Mouse (Mus musculus) neural tube, embryonic 13.5 days (tissue): Measurements from ENCODE around the gene Auts2. TPM values are rescaled to one million over a fixed set of nuclear protein-coding genes. Genes with fewer than 3 reads are reported as not detected.
A peak's percentile ranks its signal among the peaks of the same experiment; 100 is the strongest.

Experiments
- ATAC-seq: fragments of 200-750 bp; cut with Nextera tagmentation; 2 replicates; pipeline ENCODE4 v1.8.0; 2017; ENCODE audit warnings: low read depth, mild to moderate bottlenecking, moderate TSS enrichment, moderate library complexity
- H3K27ac ChIP-seq: fragments of 300-500 bp; sonication (generic); replicated peaks from 2 replicates; pipeline ENCODE4 v1.5.1; 2015; ENCODE audit warnings: moderate library complexity, mild to moderate bottlenecking, inconsistent platforms
- H3K27me3 ChIP-seq: fragments of 300-500 bp; sonication (generic); 2 replicates; pipeline ENCODE4 v1.6.1; 2015; ENCODE audit warnings: mild to moderate bottlenecking, inconsistent platforms
- H3K36me3 ChIP-seq: fragments of 300-500 bp; sonication (generic); 2 replicates; pipeline ENCODE4 v1.6.1; 2015; ENCODE audit warnings: mild to moderate bottlenecking, inconsistent platforms
- H3K4me1 ChIP-seq: fragments of 300-500 bp; sonication (generic); replicated peaks from 2 replicates; pipeline ENCODE4 v1.6.1; 2015; ENCODE audit warnings: inconsistent platforms
- H3K4me2 ChIP-seq: fragments of 300-500 bp; sonication (generic); 2 replicates; pipeline ENCODE4 v1.6.1; 2015; ENCODE audit warnings: inconsistent platforms, mild to moderate bottlenecking, moderate library complexity
- H3K4me3 ChIP-seq: fragments of 300-500 bp; sonication (generic); 2 replicates; pipeline ENCODE4 v1.5.1; 2015; ENCODE audit warnings: mild to moderate bottlenecking, inconsistent platforms
- H3K9ac ChIP-seq: fragments of 300-500 bp; sonication (generic); 2 replicates; pipeline ENCODE4 v1.6.1; 2015; ENCODE audit warnings: moderate library complexity, mild to moderate bottlenecking, inconsistent platforms
- H3K9me3 ChIP-seq: fragments of 300-500 bp; sonication (generic); 2 replicates; pipeline ENCODE4 v1.6.1; 2016; ENCODE audit warnings: inconsistent platforms
- WGBS: fragments of 180-500 bp; shearing (Covaris S2); methylation state at CpG from one replicate; pipeline ENCODE4 v1.1.7; 2015; 5-methylcytosine and 5-hydroxymethylcytosine counted together
- polyA plus RNA-seq: library from polyadenylated mRNA; unstranded; fragments of >200 nt; fragmentation: Nextera tagmentation; extraction: Ambion mirVana; gene quantifications from 2 replicates; pipeline ENCODE4 v1.2.1, GENCODE M21; 2015

The Auts2 gene
- polyA plus RNA-seq, 1 experiment from 2014 or later: 72.6 TPM

DNA sequence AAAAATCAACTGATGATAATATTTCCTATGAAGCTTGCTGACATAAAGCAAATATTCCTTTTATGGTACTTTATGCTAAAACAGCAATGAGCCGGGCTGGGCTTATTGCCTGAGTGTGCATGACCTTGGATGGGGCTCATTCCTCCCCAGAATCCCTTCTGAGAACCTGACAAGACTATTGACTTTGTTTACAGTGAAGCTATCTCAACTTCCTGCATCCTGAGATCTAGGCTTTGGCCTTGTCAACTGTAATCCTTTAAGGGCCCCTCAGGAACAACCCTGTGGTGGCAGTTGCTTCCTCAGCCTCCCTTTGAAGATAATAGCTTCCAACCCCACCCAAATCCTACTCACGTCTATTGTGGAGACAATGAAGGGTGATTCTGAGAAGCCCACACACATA, 792.8 kb downstream of the Auts2 start:
- Histone ChIP-seq H3K27ac (no peak overlapping the region), H3K4me3 (no peak overlapping the region), H3K27me3 (no peaks in the 10 kb centered on the region), H3K36me3 (no peaks in the 10 kb centered on the region), H3K9me3 (no peaks in the 10 kb centered on the region), H3K4me2 (no peak overlapping the region), H3K9ac (no peak overlapping the region), H3K4me1 (peaks cover 13% of the 10 kb centered on the region; the same call in 1 of the 2 replicates)
- ATAC-seq: no peak
- 61% methylated on average over 2 of the region's 2 CpGs for WGBS

DNA sequence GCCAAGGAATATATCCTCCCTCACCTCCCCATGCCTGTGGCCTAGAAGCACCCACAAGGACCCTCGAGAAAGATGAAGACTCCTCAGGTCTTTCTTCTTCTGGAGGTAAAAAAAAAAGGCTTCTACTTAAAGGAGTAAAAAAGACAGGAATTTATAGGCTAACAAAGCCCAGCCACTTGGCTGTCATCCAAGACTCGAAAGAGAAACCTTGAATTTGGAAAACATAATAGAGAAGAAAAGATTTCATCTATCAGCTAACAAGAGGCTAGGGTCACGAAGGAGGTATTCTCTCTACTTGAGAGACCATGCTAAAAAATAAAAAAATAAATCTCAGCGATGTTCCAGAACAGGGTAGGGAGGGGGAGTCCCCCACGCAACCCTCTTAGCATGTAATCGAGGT, 793.9 kb downstream of the Auts2 start:
- Histone ChIP-seq H3K27me3 (no peaks in the 10 kb centered on the region), H3K36me3 (no peaks in the 10 kb centered on the region), H3K4me1 (peaks cover 13% of the 10 kb centered on the region; the same call in 1 of the 2 replicates), H3K9ac (no peak overlapping the region), H3K9me3 (no peaks in the 10 kb centered on the region), H3K4me3 (no peak overlapping the region), H3K27ac (peak overlapping the region; percentile 57; the same call in 1 of the 2 replicates), H3K4me2 (no peak overlapping the region)
- 45% methylated on average over 6 of the region's 6 CpGs for WGBS
- ATAC-seq: no peak

DNA sequence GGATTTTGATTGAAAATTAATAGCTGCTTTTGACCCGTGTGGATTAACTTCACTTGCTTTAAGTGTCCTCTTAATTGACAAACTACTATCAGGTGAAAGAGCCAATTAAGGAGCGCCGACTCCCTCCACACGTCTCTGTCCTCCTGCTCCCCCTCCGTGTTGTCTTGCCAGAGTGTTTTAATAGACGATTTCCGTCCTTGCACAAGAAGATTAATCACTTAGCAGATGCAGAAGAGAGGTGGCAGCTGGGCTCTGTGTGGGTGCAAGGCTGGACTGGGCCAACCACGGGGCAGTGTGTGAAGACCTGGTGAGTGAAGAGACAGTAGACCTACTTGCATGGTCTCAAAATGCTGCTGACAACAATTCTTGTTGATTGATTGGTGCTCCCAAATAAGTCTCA, 800.1 kb downstream of the Auts2 start:
- Histone ChIP-seq H3K27me3 (no peaks in the 10 kb centered on the region), H3K9ac (no peak overlapping the region), H3K36me3 (no peaks in the 10 kb centered on the region), H3K27ac (no peak overlapping the region), H3K4me1 (no peaks in the 10 kb centered on the region), H3K4me3 (no peak overlapping the region), H3K4me2 (no peak overlapping the region), H3K9me3 (no peaks in the 10 kb centered on the region)
- 51% methylated on average over 8 of the region's 8 CpGs for WGBS
- ATAC-seq: no peak

DNA sequence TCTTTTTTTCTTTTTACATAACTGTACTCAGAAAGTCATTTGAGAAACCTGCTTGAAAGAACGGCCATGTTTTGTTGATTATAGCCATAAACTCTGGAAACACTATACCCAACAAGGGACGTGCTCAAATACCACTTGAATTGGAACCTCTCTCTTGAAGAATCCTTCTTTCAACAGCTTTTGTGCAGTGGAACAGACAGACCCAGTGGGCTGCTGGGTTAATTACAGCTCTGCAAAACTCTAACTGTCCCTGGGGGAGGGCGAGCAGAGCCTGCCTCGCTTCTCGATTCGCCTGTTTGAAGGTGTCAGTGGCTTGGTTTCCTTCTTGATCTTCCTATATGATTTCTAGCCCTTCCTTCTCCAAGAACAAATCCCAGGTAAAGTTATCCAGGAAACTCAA, 805.7 kb downstream of the Auts2 start:
- ATAC-seq: no peak
- WGBS: 42% methylated on average over 6 of the region's 6 CpGs
- Histone ChIP-seq H3K4me2 (no peak overlapping the region), H3K4me3 (no peak overlapping the region), H3K27me3 (no peaks in the 10 kb centered on the region), H3K9ac (no peak overlapping the region), H3K9me3 (no peaks in the 10 kb centered on the region), H3K36me3 (no peaks in the 10 kb centered on the region), H3K27ac (no peak overlapping the region), H3K4me1 (peaks cover 17% of the 10 kb centered on the region)

DNA sequence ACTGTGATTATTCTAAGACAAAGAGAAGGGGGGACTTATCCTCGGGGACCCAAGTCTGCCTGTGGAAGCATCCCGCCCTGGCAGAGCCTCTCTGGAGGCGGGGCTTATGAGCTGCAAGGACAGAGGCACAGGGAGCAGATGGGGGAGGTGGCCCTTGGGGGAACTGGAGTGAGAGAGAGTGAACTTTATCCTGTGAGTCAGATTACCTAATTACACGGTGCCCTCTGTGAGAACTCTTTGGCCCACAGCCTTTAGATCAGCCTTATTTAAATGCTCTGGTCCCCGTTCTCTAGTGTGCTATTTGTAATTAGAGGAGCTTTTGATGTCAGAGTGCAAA, 809.9 kb downstream of the Auts2 start:
- ATAC-seq: 0 out of 2 replicates have a peak, but pooled peaks have one; percentile 43
- WGBS: 5% methylated on average over 5 of the region's 5 CpGs

DNA sequence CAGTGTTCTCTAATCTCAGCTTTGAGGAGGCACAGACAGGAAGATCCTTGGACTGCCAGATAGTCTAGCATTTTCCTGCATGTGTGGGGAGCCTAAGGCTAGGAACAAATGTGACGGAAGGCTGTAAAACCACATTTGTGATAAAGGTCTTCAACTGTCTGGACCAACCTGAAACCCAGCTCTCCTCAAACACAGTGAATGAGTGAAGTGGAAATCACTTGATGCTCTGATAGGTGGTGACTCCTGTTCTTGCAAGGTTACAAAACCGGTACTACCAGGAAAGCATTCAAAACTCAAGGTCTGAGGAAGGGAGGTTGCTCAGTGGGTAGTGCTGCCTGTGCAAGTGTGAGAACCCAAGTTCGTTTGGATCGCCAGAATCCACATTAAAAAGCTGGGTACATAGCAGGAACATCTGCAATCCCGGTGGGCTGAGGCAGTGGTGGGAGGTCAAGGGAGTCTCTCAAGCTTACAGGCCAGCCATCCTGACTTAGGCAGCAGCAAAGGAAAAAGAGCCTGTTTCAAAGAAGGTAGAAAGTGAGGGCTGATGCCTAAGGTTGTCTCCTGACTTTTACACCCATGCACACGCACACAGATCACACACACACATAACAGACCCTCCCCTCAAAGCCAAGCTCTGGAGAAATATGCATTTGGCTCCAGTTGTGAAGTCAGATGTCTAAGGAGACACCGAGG, 810.4 kb downstream of the Auts2 start:
- H3K9me3 ChIP-seq: no peaks in the 10 kb centered on the region
- no peak overlapping the region for H3K4me2 ChIP-seq
- no peak overlapping the region for H3K9ac ChIP-seq
- H3K27ac ChIP-seq: no peak overlapping the region
- 57% methylated on average over 7 of the region's 7 CpGs for WGBS
- ATAC-seq: no peak
- H3K4me3 ChIP-seq: no peak overlapping the region
- peaks cover 17% of the 10 kb centered on the region for H3K4me1 ChIP-seq
- H3K27me3 ChIP-seq: no peaks in the 10 kb centered on the region; the same call in 1 of the 2 replicates
- no peaks in the 10 kb centered on the region for H3K36me3 ChIP-seq

More for the DNA sequence above, 809.9 kb downstream of the Auts2 start:
- H3K9me3 ChIP-seq: no peaks in the 10 kb centered on the region
- H3K36me3 ChIP-seq: no peaks in the 10 kb centered on the region
- H3K27ac ChIP-seq: no peak overlapping the region
- no peaks in the 10 kb centered on the region; the same call in 1 of the 2 replicates for H3K27me3 ChIP-seq
- H3K4me1 ChIP-seq: peaks cover 17% of the 10 kb centered on the region
- H3K4me3 ChIP-seq: no peak overlapping the region
- H3K4me2 ChIP-seq: no peak overlapping the region
- H3K9ac ChIP-seq: no peak overlapping the region

DNA sequence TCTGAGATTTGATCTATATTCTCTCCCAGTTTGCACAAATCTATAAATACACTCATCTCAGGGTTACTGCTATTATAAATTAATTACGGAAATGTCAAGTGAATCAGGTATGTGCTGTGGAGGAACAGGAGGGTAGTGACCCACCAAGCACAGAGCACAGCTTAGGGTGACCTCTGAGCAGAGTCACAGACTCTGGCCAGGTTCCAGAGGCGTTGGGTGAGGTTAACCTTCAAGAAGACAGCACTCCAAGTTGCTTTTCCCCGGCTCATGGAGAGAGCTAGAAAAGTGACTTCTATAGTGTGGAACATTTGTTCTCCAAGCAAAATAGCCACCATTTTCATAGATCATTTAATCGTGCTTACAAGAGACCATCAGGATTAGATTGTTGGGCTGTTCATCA, 813.7 kb downstream of the Auts2 start:
- no peak overlapping the region for H3K27ac ChIP-seq
- no peak overlapping the region for H3K4me3 ChIP-seq
- no peaks in the 10 kb centered on the region for H3K9me3 ChIP-seq
- H3K36me3 ChIP-seq: no peaks in the 10 kb centered on the region
- peaks cover 12% of the 10 kb centered on the region for H3K27me3 ChIP-seq
- no peak overlapping the region for H3K4me2 ChIP-seq
- ATAC-seq: no peak
- WGBS: 87% methylated on average over 4 of the region's 4 CpGs
- no peak overlapping the region for H3K9ac ChIP-seq
- H3K4me1 ChIP-seq: peaks cover 26% of the 10 kb centered on the region

DNA sequence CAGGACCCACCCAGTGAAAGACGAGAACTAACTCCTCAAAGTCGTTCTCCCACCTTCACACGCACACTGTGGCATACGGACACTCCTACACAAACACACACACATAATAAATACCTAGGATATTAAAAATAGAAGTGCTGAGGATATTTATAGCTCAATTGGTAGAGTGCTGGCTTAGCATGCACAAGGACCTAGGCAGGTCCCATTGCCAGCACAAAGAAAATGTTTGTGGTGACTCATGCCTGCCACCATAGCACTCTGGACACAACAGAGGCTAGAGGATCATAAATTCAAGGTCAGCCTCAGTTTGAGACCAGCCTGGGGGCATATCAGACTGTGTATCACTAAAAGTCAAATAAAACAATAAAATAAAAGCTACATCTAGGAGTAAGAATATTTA, 815.2 kb downstream of the Auts2 start:
- H3K27me3 ChIP-seq: peaks cover 12% of the 10 kb centered on the region
- no peak overlapping the region for H3K27ac ChIP-seq
- H3K4me1 ChIP-seq: peaks cover 18% of the 10 kb centered on the region
- H3K4me2 ChIP-seq: no peak overlapping the region
- no peak overlapping the region for H3K4me3 ChIP-seq
- H3K9ac ChIP-seq: no peak overlapping the region
- WGBS: 83% methylated on average over 4 of the region's 4 CpGs
- H3K9me3 ChIP-seq: no peaks in the 10 kb centered on the region
- no peaks in the 10 kb centered on the region for H3K36me3 ChIP-seq
- no peak; the same call in 1 of the 2 replicates for ATAC-seq

DNA sequence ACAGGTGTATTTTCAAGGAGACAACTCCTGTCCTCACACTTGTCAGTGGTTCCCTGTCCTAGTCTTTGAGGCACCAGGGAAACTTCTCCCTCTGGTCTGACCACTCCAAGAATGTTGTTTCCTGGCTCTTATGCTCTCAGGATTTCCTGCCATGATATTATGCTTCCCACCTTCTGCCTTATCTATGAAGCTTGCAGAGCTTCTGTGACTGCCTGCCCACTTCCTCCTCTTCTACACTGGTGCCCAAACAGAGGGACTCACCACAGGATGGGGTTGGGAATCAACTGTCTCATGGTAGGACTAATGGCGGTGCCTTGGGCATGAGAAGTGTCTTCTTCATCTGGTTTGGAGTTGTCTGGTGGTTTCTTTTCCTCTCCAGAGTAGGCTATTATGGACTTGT, 818.6 kb downstream of the Auts2 start:
- Histone ChIP-seq H3K27ac (no peak overlapping the region), H3K9me3 (no peaks in the 10 kb centered on the region), H3K4me2 (no peak overlapping the region), H3K27me3 (peaks cover 12% of the 10 kb centered on the region), H3K4me3 (no peak overlapping the region), H3K36me3 (no peaks in the 10 kb centered on the region), H3K4me1 (peaks cover 43% of the 10 kb centered on the region), H3K9ac (no peak overlapping the region)
- 94% methylated on average over 1 of the region's 1 CpGs for WGBS
- ATAC-seq: no peak

DNA sequence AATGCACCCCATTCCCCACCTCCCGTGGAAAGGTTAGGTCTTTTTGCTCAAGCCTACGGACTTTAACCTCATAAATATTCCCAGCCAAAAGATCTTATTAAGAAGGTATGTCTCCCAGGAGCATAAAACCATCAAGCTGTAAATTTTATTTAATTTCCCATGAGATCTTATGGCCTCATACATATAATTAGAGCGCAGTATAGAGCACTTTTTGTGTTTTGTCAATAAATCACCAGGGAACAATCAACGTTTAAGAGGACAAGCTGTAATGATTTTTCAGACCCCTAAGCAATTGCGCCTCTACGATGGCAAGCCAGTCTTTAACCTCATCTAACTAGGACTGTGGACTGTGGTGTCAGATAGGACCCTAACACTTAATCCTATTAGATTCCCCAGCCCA, 820.4 kb downstream of the Auts2 start:
- H3K9ac ChIP-seq: no peak overlapping the region
- peak; percentile 58; the same call in 1 of the 2 replicates for ATAC-seq
- H3K4me3 ChIP-seq: no peak overlapping the region
- peaks cover 60% of the 10 kb centered on the region for H3K4me1 ChIP-seq
- H3K27me3 ChIP-seq: peaks cover 12% of the 10 kb centered on the region
- H3K36me3 ChIP-seq: no peaks in the 10 kb centered on the region
- no peaks in the 10 kb centered on the region for H3K9me3 ChIP-seq
- WGBS: 13% methylated on average over 6 of the region's 6 CpGs
- peak overlapping the region; percentile 21; the same call in 1 of the 2 replicates for H3K4me2 ChIP-seq
- peak overlapping the region; percentile 62; the same call in 1 of the 2 replicates for H3K27ac ChIP-seq

DNA sequence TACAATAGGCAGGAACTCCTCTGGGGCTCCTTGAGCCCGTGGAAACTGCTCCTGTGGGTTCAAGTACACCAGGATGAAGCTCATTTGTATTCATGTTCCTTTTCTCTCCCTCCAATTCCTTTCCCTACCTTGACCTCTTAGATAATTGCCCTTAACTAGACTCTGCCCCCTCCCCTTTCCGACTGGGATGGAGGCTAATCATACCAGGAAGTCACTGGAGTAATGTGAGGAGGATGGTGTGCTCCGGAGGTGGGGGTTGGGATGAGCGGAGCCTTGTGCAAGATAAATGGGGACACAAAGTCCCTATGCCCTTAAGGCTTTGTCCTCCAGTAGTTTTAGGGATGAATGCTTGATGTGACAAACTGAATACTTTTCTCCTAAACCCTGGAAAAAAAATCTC, 820.8 kb downstream of the Auts2 start:
- peak; percentile 58; the same call in 1 of the 2 replicates for ATAC-seq
- 8% methylated on average over 4 of the region's 4 CpGs for WGBS

DNA sequence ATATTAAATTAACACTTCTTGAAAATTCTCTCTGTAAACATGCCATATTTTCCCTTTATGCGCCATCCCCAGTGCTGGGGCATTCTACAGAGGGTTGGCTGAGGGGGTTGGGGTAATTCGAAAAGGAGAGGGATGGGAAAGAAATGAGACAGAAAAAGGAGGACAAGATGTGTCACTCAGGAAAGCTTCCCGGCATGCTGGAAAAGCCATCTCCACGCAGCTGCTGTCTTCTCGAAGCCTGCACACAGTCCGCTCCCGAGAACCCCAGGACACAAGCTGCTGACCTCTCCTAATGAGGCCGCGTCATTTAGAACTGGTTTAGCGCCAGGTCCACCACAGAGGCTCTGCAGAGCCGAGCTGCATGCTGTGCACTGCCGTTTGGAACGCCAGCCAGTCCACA, 825.1 kb downstream of the Auts2 start:
- peak overlapping the region; percentile 86 for H3K27ac ChIP-seq
- peaks cover 9% of the 10 kb centered on the region; the same call in 1 of the 2 replicates for H3K36me3 ChIP-seq
- WGBS: 24% methylated on average over 13 of the region's 13 CpGs
- peaks cover 67% of the 10 kb centered on the region for H3K4me1 ChIP-seq
- no peak overlapping the region for H3K4me3 ChIP-seq
- ATAC-seq: peak; percentile 34; the same call in 1 of the 2 replicates
- H3K27me3 ChIP-seq: no peaks in the 10 kb centered on the region
- H3K4me2 ChIP-seq: peak overlapping the region; percentile 16; the same call in 1 of the 2 replicates
- peak overlapping the region; percentile 41; the same call in 1 of the 2 replicates for H3K9ac ChIP-seq
- no peaks in the 10 kb centered on the region for H3K9me3 ChIP-seq

More for the DNA sequence above, 820.8 kb downstream of the Auts2 start:
- Histone ChIP-seq H3K4me2 (peak overlapping the region; percentile 21; the same call in 1 of the 2 replicates), H3K27me3 (peaks cover 12% of the 10 kb centered on the region), H3K27ac (peak overlapping the region; percentile 62), H3K4me3 (no peak overlapping the region), H3K9me3 (no peaks in the 10 kb centered on the region), H3K4me1 (peaks cover 65% of the 10 kb centered on the region), H3K9ac (no peak overlapping the region), H3K36me3 (no peaks in the 10 kb centered on the region)
